Mouse (Mus musculus) CH12.LX (cell line): ENCODE measurements at regions not wholly inside any gene's neighbourhood (a gene's known extent, or its start where the extent isn't known, plus 50 kb on each side); places are given as distances from the start of the nearest gene placed in this dataset.

Experiments used
- CTCF ChIP-seq, 2 experiments: IDR thresholded peaks in 1 of 2; conservative IDR thresholded peaks in 1 of 2; 2 replicates each; pipeline ENCODE4 v1.5.1; 2011 to 2012; ENCODE audit warnings: low read depth in 2 of 2, low read length in 2 of 2, improper control_type of control experiment in 1 of 2, inconsistent platforms in 1 of 2, mild to moderate bottlenecking in 1 of 2, moderate library complexity in 1 of 2
- JUND ChIP-seq: conservative IDR thresholded peaks from 2 replicates; pipeline ENCODE4 v1.6.1; 2011; ENCODE audit warnings: low read depth, low read length, improper control_type of control experiment
- KAT2A ChIP-seq: IDR thresholded peaks from 2 replicates; pipeline ENCODE4 v1.6.1; 2012; ENCODE audit warnings: low read length, improper control_type of control experiment, inconsistent platforms; ENCODE audit not compliant: insufficient replicate concordance
- MAZ ChIP-seq: IDR thresholded peaks from 2 replicates; pipeline ENCODE4 v1.6.1; 2012; ENCODE audit warnings: low read depth, mild to moderate bottlenecking, inconsistent platforms, low read length, improper control_type of control experiment, moderate library complexity
- NRF1 ChIP-seq: IDR thresholded peaks from 2 replicates; pipeline ENCODE4 v1.6.1; 2014; ENCODE audit warnings: low read depth, mild to moderate bottlenecking, inconsistent platforms, low read length, improper control_type of control experiment, moderate library complexity
- POLR2A ChIP-seq: IDR thresholded peaks from 2 replicates; pipeline ENCODE4 v1.6.1; 2011; ENCODE audit warnings: low read depth, mild to moderate bottlenecking, improper control_type of control experiment, low read length
- POLR2AphosphoS2 ChIP-seq: IDR thresholded peaks from 2 replicates; pipeline ENCODE4 v1.6.1; 2011; ENCODE audit warnings: low read depth, low read length, improper control_type of control experiment
- UBTF ChIP-seq: IDR thresholded peaks from 2 replicates; pipeline ENCODE4 v1.6.1; 2012; ENCODE audit warnings: low read depth, mild to moderate bottlenecking, inconsistent platforms, low read length, improper control_type of control experiment, moderate library complexity
- ZMIZ1 ChIP-seq: IDR thresholded peaks from 2 replicates; pipeline ENCODE4 v1.6.1; 2012; ENCODE audit warnings: low read depth, mild to moderate bottlenecking, inconsistent platforms, low read length, improper control_type of control experiment

- no peak for TF ChIP-seq MAZ
- no peak for TF ChIP-seq NRF1
- no peak for TF ChIP-seq CTCF (conservative IDR thresholded peaks at IDR 0.05 in 1 of 2, IDR thresholded peaks at IDR 0.05 in 1 of 2; ENCODE audit: low read depth in 2 of 2, low read length in 2 of 2)
- TF ChIP-seq POLR2AphosphoS2 = no peak
- no peak for TF ChIP-seq JUND
- no peak for TF ChIP-seq UBTF
- no peak for TF ChIP-seq KAT2A
- TF ChIP-seq POLR2A = no peak
- TF ChIP-seq ZMIZ1 = no peak
These were observed 563.7 kb downstream of the Tbc1d22a start for GRCm38 (mm10) chr15:86777998-86778397.
